Mouse (Mus musculus): ENCODE measurements at regions not wholly inside any gene's neighbourhood (a gene's known extent, or its start where the extent isn't known, plus 50 kb on each side); places are given as distances from the start of the nearest gene placed in this dataset.

GRCm38 (mm10) chr4:135036764-135037163 lies 83.7 kb upstream of the Runx3 start:
- 82% methylated on average over 3 of the region's 3 CpGs for WGBS
- peaks cover 19% of the 10 kb centered on the region for H3K4me1 ChIP-seq

GRCm38 (mm10) chr4:135039234-135039633 lies 81.2 kb upstream of the Runx3 start:
- Histone ChIP-seq H3K4me3 (no peak overlapping the region), H3K9me3 (no peaks in the 10 kb centered on the region), H3K27ac (replicated peaks) (no peak overlapping the region), H3K4me2 (no peak overlapping the region), H3K4me1 (peaks cover 5% of the 10 kb centered on the region; the same call in 1 of the 2 replicates), H3K9ac (no peak overlapping the region), H3K27me3 (replicated peaks) (peaks cover 11% of the 10 kb centered on the region), H3K36me3 (no peaks in the 10 kb centered on the region)
- no peak for ATAC-seq (ENCODE audit: extremely low read depth, insufficient number of reproducible peaks, low FRiP score, low TSS enrichment)
- WGBS = 78% methylated on average over 2 of the region's 2 CpGs

More at GRCm38 (mm10) chr4:135036764-135037163, 83.7 kb upstream of the Runx3 start:
- no peak overlapping the region for H3K9ac ChIP-seq
- ATAC-seq (ENCODE audit: extremely low read depth, insufficient number of reproducible peaks, low FRiP score, low TSS enrichment) = no peak
- H3K27me3 ChIP-seq (replicated peaks) = 0 out of 2 replicates have a peak, but pooled peaks cover 5% of the 10 kb centered on the region
- no peak overlapping the region for H3K4me2 ChIP-seq
- no peak overlapping the region for H3K4me3 ChIP-seq
- H3K9me3 ChIP-seq = no peaks in the 10 kb centered on the region
- H3K36me3 ChIP-seq = no peaks in the 10 kb centered on the region
- no peak overlapping the region for H3K27ac ChIP-seq (replicated peaks)

- H3K4me3 ChIP-seq = no peak overlapping the region
- no peak overlapping the region for H3K27ac ChIP-seq (replicated peaks)
- H3K36me3 ChIP-seq = no peaks in the 10 kb centered on the region
- H3K9ac ChIP-seq = no peak overlapping the region
- WGBS = 38% methylated on average over 8 of the region's 8 CpGs
- H3K9me3 ChIP-seq = no peaks in the 10 kb centered on the region
- no peak for ATAC-seq (ENCODE audit: extremely low read depth, insufficient number of reproducible peaks, low FRiP score, low TSS enrichment)
- H3K4me2 ChIP-seq = no peak overlapping the region
- H3K27me3 ChIP-seq (replicated peaks) = peaks cover 14% of the 10 kb centered on the region
- peaks cover 14% of the 10 kb centered on the region; the same call in 1 of the 2 replicates for H3K4me1 ChIP-seq
Measured at GRCm38 (mm10) chr4:135041921-135042320, 78.5 kb upstream of the Runx3 start.

GRCm38 (mm10) chr4:135042501-135042900 lies 78.0 kb upstream of the Runx3 start:
- H3K27ac ChIP-seq (replicated peaks) = no peak overlapping the region
- H3K27me3 ChIP-seq (replicated peaks) = peaks cover 14% of the 10 kb centered on the region
- 98% methylated on average over 1 of the region's 1 CpGs for WGBS
- no peak for ATAC-seq (ENCODE audit: extremely low read depth, insufficient number of reproducible peaks, low FRiP score, low TSS enrichment)
- H3K36me3 ChIP-seq = no peaks in the 10 kb centered on the region
- H3K4me3 ChIP-seq = no peak overlapping the region
- H3K4me1 ChIP-seq = peaks cover 19% of the 10 kb centered on the region; the same call in 1 of the 2 replicates
- H3K4me2 ChIP-seq = no peak overlapping the region
- no peak overlapping the region for H3K9ac ChIP-seq
- H3K9me3 ChIP-seq = no peaks in the 10 kb centered on the region

GRCm38 (mm10) chr4:135045054-135045453 lies 75.4 kb upstream of the Runx3 start:
- Histone ChIP-seq H3K27me3 (replicated peaks) (peaks cover 17% of the 10 kb centered on the region), H3K4me1 (peaks cover 17% of the 10 kb centered on the region; the same call in 1 of the 2 replicates), H3K4me2 (peak overlapping the region; percentile 20; the same call in 1 of the 2 replicates), H3K9ac (no peak overlapping the region), H3K9me3 (no peaks in the 10 kb centered on the region), H3K27ac (replicated peaks) (no peak overlapping the region), H3K36me3 (no peaks in the 10 kb centered on the region), H3K4me3 (no peak overlapping the region)
- 45% methylated on average over 16 of the region's 16 CpGs for WGBS
- ATAC-seq (ENCODE audit: extremely low read depth, insufficient number of reproducible peaks, low FRiP score, low TSS enrichment) = no peak

GRCm38 (mm10) chr4:135046619-135047018 lies 73.8 kb upstream of the Runx3 start:
- Histone ChIP-seq H3K36me3 (no peaks in the 10 kb centered on the region), H3K9ac (no peak overlapping the region), H3K27ac (replicated peaks) (no peak overlapping the region), H3K4me1 (peaks cover 17% of the 10 kb centered on the region; the same call in 1 of the 2 replicates), H3K27me3 (replicated peaks) (peaks cover 12% of the 10 kb centered on the region), H3K9me3 (no peaks in the 10 kb centered on the region), H3K4me2 (no peak overlapping the region), H3K4me3 (no peak overlapping the region)
- 80% methylated on average over 7 of the region's 7 CpGs for WGBS
- no peak for ATAC-seq (ENCODE audit: extremely low read depth, insufficient number of reproducible peaks, low FRiP score, low TSS enrichment)

GRCm38 (mm10) chr4:135047251-135047650 lies 73.2 kb upstream of the Runx3 start:
- Histone ChIP-seq H3K4me2 (no peak overlapping the region), H3K4me1 (peaks cover 17% of the 10 kb centered on the region; the same call in 1 of the 2 replicates), H3K27me3 (replicated peaks) (peaks cover 12% of the 10 kb centered on the region), H3K27ac (replicated peaks) (no peak overlapping the region), H3K36me3 (no peaks in the 10 kb centered on the region), H3K9ac (no peak overlapping the region), H3K9me3 (no peaks in the 10 kb centered on the region), H3K4me3 (no peak overlapping the region)
- WGBS = 67% methylated on average over 6 of the region's 6 CpGs
- ATAC-seq (ENCODE audit: extremely low read depth, insufficient number of reproducible peaks, low FRiP score, low TSS enrichment) = no peak

GRCm38 (mm10) chr4:135047771-135048170 lies 72.7 kb upstream of the Runx3 start:
- Histone ChIP-seq H3K27ac (replicated peaks) (no peak overlapping the region), H3K36me3 (no peaks in the 10 kb centered on the region), H3K9ac (no peak overlapping the region), H3K4me3 (no peak overlapping the region), H3K4me2 (no peak overlapping the region), H3K27me3 (replicated peaks) (peaks cover 12% of the 10 kb centered on the region), H3K4me1 (peaks cover 17% of the 10 kb centered on the region; the same call in 1 of the 2 replicates), H3K9me3 (no peaks in the 10 kb centered on the region)
- 66% methylated on average over 5 of the region's 5 CpGs for WGBS
- no peak for ATAC-seq (ENCODE audit: extremely low read depth, insufficient number of reproducible peaks, low FRiP score, low TSS enrichment)

- Histone ChIP-seq H3K9ac (no peak overlapping the region), H3K4me1 (peaks cover 13% of the 10 kb centered on the region; the same call in 1 of the 2 replicates)
- 76% methylated on average over 10 of the region's 10 CpGs for WGBS
Measured at GRCm38 (mm10) chr4:135049924-135050323, 70.5 kb upstream of the Runx3 start.

GRCm38 (mm10) chr4:135051466-135051865 lies 69.0 kb upstream of the Runx3 start:
- Histone ChIP-seq H3K4me1 (0 out of 2 replicates have a peak, but pooled peaks cover 9% of the 10 kb centered on the region), H3K27me3 (replicated peaks) (peaks cover 3% of the 10 kb centered on the region; the same call in 1 of the 2 replicates), H3K27ac (replicated peaks) (no peak overlapping the region), H3K9me3 (0 out of 2 replicates have a peak, but pooled peaks cover 5% of the 10 kb centered on the region), H3K4me3 (no peak overlapping the region), H3K36me3 (no peaks in the 10 kb centered on the region), H3K4me2 (no peak overlapping the region), H3K9ac (no peak overlapping the region)
- 74% methylated on average over 11 of the region's 11 CpGs for WGBS
- ATAC-seq (ENCODE audit: extremely low read depth, insufficient number of reproducible peaks, low FRiP score, low TSS enrichment) = no peak

More at GRCm38 (mm10) chr4:135049924-135050323, 70.5 kb upstream of the Runx3 start:
- no peak for ATAC-seq (ENCODE audit: extremely low read depth, insufficient number of reproducible peaks, low FRiP score, low TSS enrichment)
- no peaks in the 10 kb centered on the region for H3K36me3 ChIP-seq
- peaks cover 6% of the 10 kb centered on the region; the same call in 1 of the 2 replicates for H3K27me3 ChIP-seq (replicated peaks)
- H3K9me3 ChIP-seq = 0 out of 2 replicates have a peak, but pooled peaks cover 5% of the 10 kb centered on the region
- H3K27ac ChIP-seq (replicated peaks) = no peak overlapping the region
- no peak overlapping the region for H3K4me2 ChIP-seq
- no peak overlapping the region for H3K4me3 ChIP-seq

GRCm38 (mm10) chr4:135053585-135053984 lies 66.9 kb upstream of the Runx3 start:
- ATAC-seq (ENCODE audit: extremely low read depth, insufficient number of reproducible peaks, low FRiP score, low TSS enrichment) = no peak
- Histone ChIP-seq H3K27ac (replicated peaks) (no peak overlapping the region), H3K4me1 (no peaks in the 10 kb centered on the region), H3K4me2 (no peak overlapping the region), H3K27me3 (replicated peaks) (peaks cover 3% of the 10 kb centered on the region; the same call in 1 of the 2 replicates), H3K9ac (no peak overlapping the region), H3K36me3 (no peaks in the 10 kb centered on the region), H3K4me3 (no peak overlapping the region), H3K9me3 (0 out of 2 replicates have a peak, but pooled peaks cover 5% of the 10 kb centered on the region)
- 90% methylated on average over 11 of the region's 11 CpGs for WGBS

GRCm38 (mm10) chr4:135054353-135054752 lies 66.1 kb upstream of the Runx3 start:
- ATAC-seq (ENCODE audit: extremely low read depth, insufficient number of reproducible peaks, low FRiP score, low TSS enrichment) = no peak
- no peak overlapping the region for H3K27ac ChIP-seq (replicated peaks)
- 66% methylated on average over 10 of the region's 10 CpGs for WGBS
- no peaks in the 10 kb centered on the region for H3K36me3 ChIP-seq
- no peak overlapping the region for H3K4me2 ChIP-seq
- no peak overlapping the region for H3K4me3 ChIP-seq
- no peak overlapping the region for H3K9ac ChIP-seq
- 0 out of 2 replicates have a peak, but pooled peaks cover 5% of the 10 kb centered on the region for H3K9me3 ChIP-seq
- H3K27me3 ChIP-seq (replicated peaks) = peaks cover 9% of the 10 kb centered on the region; the same call in 1 of the 2 replicates
- no peaks in the 10 kb centered on the region for H3K4me1 ChIP-seq
